Mouse (Mus musculus) bone marrow, adult 2 months (tissue): ENCODE data around the gene Spred2.

Experiments used
- CTCF ChIP-seq: fragments of 200-500 bp; IDR thresholded peaks from 2 replicates; pipeline ENCODE4 v1.5.1; 2011; ENCODE audit warnings: low read length, control low read depth; ENCODE audit not compliant: control insufficient read depth, insufficient read depth
- POLR2A ChIP-seq: fragments of 200-500 bp; IDR thresholded peaks from 2 replicates; pipeline ENCODE4 v1.6.1; 2011; ENCODE audit warnings: low read depth, mild to moderate bottlenecking, control low read depth, low read length, borderline replicate concordance; ENCODE audit not compliant: control insufficient read depth

DNA sequence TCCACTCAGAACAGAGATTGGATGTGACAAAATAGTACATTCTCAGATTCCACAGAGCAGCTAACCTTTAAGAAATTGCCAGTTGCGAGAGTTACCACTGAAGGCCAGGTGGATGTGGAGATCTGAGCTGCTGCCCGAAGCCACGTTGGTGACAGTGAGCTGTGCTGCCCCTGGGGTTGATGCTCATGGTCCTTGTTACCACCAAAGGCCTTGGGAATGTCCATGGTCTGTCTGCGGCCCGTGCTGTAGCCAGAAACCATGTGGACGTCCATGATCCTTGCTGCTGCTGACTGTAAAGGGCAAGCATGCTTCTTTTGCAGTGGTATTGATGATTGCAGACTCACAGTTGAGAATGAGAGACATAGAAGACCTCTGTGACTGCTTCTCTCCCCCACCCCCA, 104.2 kb downstream of the Spred2 start:
- TF ChIP-seq CTCF, result no peak
- no peak for TF ChIP-seq POLR2A
